Mouse (Mus musculus) forebrain, embryonic 11.5 days (tissue): Measurements from ENCODE around the gene Kcnmb1. TPM values are rescaled to one million over a fixed set of nuclear protein-coding genes. Genes with fewer than 3 reads are reported as not detected.

Experiments
- ATAC-seq: fragments of 200-750 bp; cut with Nextera tagmentation; replicated peaks from 2 replicates; pipeline ENCODE4 v1.8.0; 2017; ENCODE audit warnings: moderate TSS enrichment; ENCODE audit not compliant: low FRiP score
- DNase-seq: peaks from one replicate; pipeline ENCODE4 v3.0.0-alpha.2; 2017; ENCODE audit warnings: low spot score
- H3K27ac ChIP-seq: fragments of 300-500 bp; sonication (generic); 2 replicates; pipeline ENCODE4 v1.5.1; 2014; ENCODE audit warnings: low read depth, low read length
- H3K27me3 ChIP-seq: fragments of 300-500 bp; sonication (generic); 2 replicates; pipeline ENCODE4 v1.6.1; 2014; ENCODE audit warnings: mild to moderate bottlenecking, low read length, mixed read lengths; ENCODE audit not compliant: control insufficient read depth, insufficient read depth
- H3K36me3 ChIP-seq: fragments of 300-500 bp; sonication (generic); 2 replicates; pipeline ENCODE4 v1.6.1; 2014; ENCODE audit warnings: mild to moderate bottlenecking, low read length, moderate library complexity, mixed read lengths; ENCODE audit not compliant: control insufficient read depth, insufficient read depth
- H3K4me1 ChIP-seq: fragments of 300-500 bp; sonication (generic); replicated peaks from 2 replicates; pipeline ENCODE4 v1.6.1; 2014; ENCODE audit warnings: low read length, mixed read lengths; ENCODE audit not compliant: control insufficient read depth, insufficient read depth
- H3K4me2 ChIP-seq: fragments of 300-500 bp; sonication (generic); 2 replicates; pipeline ENCODE4 v1.6.1; 2014; ENCODE audit warnings: low read depth, mild to moderate bottlenecking, low read length, moderate library complexity, mixed read lengths; ENCODE audit not compliant: severe bottlenecking
- H3K4me3 ChIP-seq: fragments of 300-500 bp; sonication (generic); 2 replicates; pipeline ENCODE4 v1.5.1; 2014; ENCODE audit warnings: low read depth, low read length
- H3K9ac ChIP-seq: fragments of 300-500 bp; sonication (generic); 2 replicates; pipeline ENCODE4 v1.6.1; 2014; ENCODE audit warnings: low read length
- H3K9me3 ChIP-seq: fragments of 300-500 bp; sonication (generic); 2 replicates; pipeline ENCODE4 v1.6.1; 2016; ENCODE audit warnings: low read length, mixed read lengths; ENCODE audit not compliant: control insufficient read depth
- WGBS: fragments of 180-500 bp; shearing (Covaris S2); extraction: QIAGEN DNeasy Blood & Tissue Kit; methylation state at CpG from one replicate; pipeline ENCODE4 v1.1.7; 2014; 5-methylcytosine and 5-hydroxymethylcytosine counted together
- polyA plus RNA-seq: library from polyadenylated mRNA; unstranded; fragments of >200 nt; fragmentation: Nextera tagmentation; extraction: Ambion mirVana; gene quantifications from 2 replicates; pipeline ENCODE4 v1.2.1, GENCODE M21; 2014

Kcnmb1 gene
- 0.05 TPM in 1 of 2 replicates, not detected in the other for polyA plus RNA-seq

GRCm38 (mm10) chr11:33962688-33963407, at the start of gene Kcnmb1:
Gene Kcnmb1 (plus strand): TSS chr11:33963013.
- Histone ChIP-seq H3K27me3 (no peaks in the 10 kb centered on the region), H3K4me3 (no peak within 1 kb of the TSS), H3K4me2 (no peak within 1 kb of the TSS), H3K4me1 (no peaks in the 10 kb centered on the region), H3K36me3 (no peaks in the 10 kb centered on the region), H3K9me3 (no peaks in the 10 kb centered on the region), H3K27ac (no peak within 1 kb of the TSS), H3K9ac (no peak within 1 kb of the TSS)
- DNase-seq (no peak), ATAC-seq (no peak)
- 57% methylated on average over 6 of the region's 6 CpGs for WGBS

- Histone ChIP-seq H3K4me3 (no peak overlapping the region), H3K27ac (no peak overlapping the region), H3K27me3 (no peaks in the 10 kb centered on the region), H3K36me3 (no peaks in the 10 kb centered on the region), H3K4me2 (no peak overlapping the region), H3K9me3 (no peaks in the 10 kb centered on the region), H3K4me1 (0 out of 2 replicates have a peak, but pooled peaks cover 2% of the 10 kb centered on the region), H3K9ac (no peak overlapping the region)
- WGBS, result 83% methylated on average over 7 of the region's 7 CpGs
- DNase-seq, result no peak
- no peak for ATAC-seq
These were observed 49.8 kb upstream of the Kcnmb1 start for GRCm38 (mm10) chr11:33913061-33913460.

- Histone ChIP-seq H3K9me3 (no peaks in the 10 kb centered on the region), H3K4me3 (no peak overlapping the region), H3K9ac (no peak overlapping the region), H3K27ac (no peak overlapping the region), H3K4me2 (no peak overlapping the region), H3K4me1 (peaks cover 2% of the 10 kb centered on the region; the same call in 1 of the 2 replicates), H3K27me3 (no peaks in the 10 kb centered on the region), H3K36me3 (no peaks in the 10 kb centered on the region)
- DNase-seq, result no peak
- no peak for ATAC-seq
- 63% methylated on average over 12 of the region's 12 CpGs for WGBS
These were observed 48.6 kb upstream of the Kcnmb1 start for GRCm38 (mm10) chr11:33914216-33914615.

- Histone ChIP-seq H3K27me3 (no peaks in the 10 kb centered on the region), H3K9ac (no peak overlapping the region), H3K27ac (no peak overlapping the region), H3K4me2 (no peak overlapping the region), H3K4me1 (no peaks in the 10 kb centered on the region; the same call in 1 of the 2 replicates), H3K36me3 (no peaks in the 10 kb centered on the region), H3K4me3 (no peak overlapping the region), H3K9me3 (no peaks in the 10 kb centered on the region)
- DNase-seq, result peak; percentile 86
- peak; percentile 64; the same call in 1 of the 2 replicates for ATAC-seq
- WGBS, result 26% methylated on average over 6 of the region's 6 CpGs
These were observed 45.2 kb upstream of the Kcnmb1 start for GRCm38 (mm10) chr11:33917574-33917973.

GRCm38 (mm10) chr11:33918424-33918823, 44.4 kb upstream of the Kcnmb1 start:
- no peak overlapping the region for H3K4me2 ChIP-seq
- H3K27me3 ChIP-seq, result no peaks in the 10 kb centered on the region
- ATAC-seq (no peak), DNase-seq (no peak)
- WGBS, result 34% methylated on average over 2 of the region's 2 CpGs
- H3K27ac ChIP-seq, result no peak overlapping the region
- H3K9me3 ChIP-seq, result no peaks in the 10 kb centered on the region
- no peak overlapping the region for H3K4me3 ChIP-seq
- H3K9ac ChIP-seq, result no peak overlapping the region
- no peaks in the 10 kb centered on the region for H3K36me3 ChIP-seq
- H3K4me1 ChIP-seq, result no peaks in the 10 kb centered on the region; the same call in 1 of the 2 replicates

- no peak overlapping the region for H3K4me3 ChIP-seq
- no peak for DNase-seq
- no peak overlapping the region for H3K4me2 ChIP-seq
These were observed 43.0 kb upstream of the Kcnmb1 start for GRCm38 (mm10) chr11:33919826-33920225.

GRCm38 (mm10) chr11:33921451-33921850, 41.4 kb upstream of the Kcnmb1 start:
- Histone ChIP-seq H3K4me1 (no peaks in the 10 kb centered on the region; the same call in 1 of the 2 replicates), H3K27ac (no peak overlapping the region), H3K4me2 (no peak overlapping the region), H3K36me3 (no peaks in the 10 kb centered on the region), H3K4me3 (no peak overlapping the region), H3K9me3 (no peaks in the 10 kb centered on the region), H3K9ac (no peak overlapping the region), H3K27me3 (no peaks in the 10 kb centered on the region)
- DNase-seq (no peak), ATAC-seq (no peak)
- WGBS, result 72% methylated on average over 13 of the region's 13 CpGs

More at GRCm38 (mm10) chr11:33919826-33920225, 43.0 kb upstream of the Kcnmb1 start:
- no peak for ATAC-seq
- H3K9ac ChIP-seq, result no peak overlapping the region
- 84% methylated on average over 7 of the region's 7 CpGs for WGBS
- no peaks in the 10 kb centered on the region for H3K9me3 ChIP-seq
- no peaks in the 10 kb centered on the region; the same call in 1 of the 2 replicates for H3K4me1 ChIP-seq
- H3K27me3 ChIP-seq, result no peaks in the 10 kb centered on the region
- no peaks in the 10 kb centered on the region for H3K36me3 ChIP-seq
- H3K27ac ChIP-seq, result no peak overlapping the region

- H3K4me3 ChIP-seq, result no peak overlapping the region
- DNase-seq, result no peak
- ATAC-seq, result no peak
- H3K9me3 ChIP-seq, result no peaks in the 10 kb centered on the region
- H3K4me1 ChIP-seq, result no peaks in the 10 kb centered on the region; the same call in 1 of the 2 replicates
- H3K9ac ChIP-seq, result no peak overlapping the region
- no peaks in the 10 kb centered on the region for H3K36me3 ChIP-seq
- H3K27me3 ChIP-seq, result no peaks in the 10 kb centered on the region
- WGBS, result 73% methylated on average over 3 of the region's 3 CpGs
- H3K4me2 ChIP-seq, result no peak overlapping the region
- H3K27ac ChIP-seq, result no peak overlapping the region
These were observed 39.8 kb upstream of the Kcnmb1 start for GRCm38 (mm10) chr11:33923031-33923430.

GRCm38 (mm10) chr11:33925778-33926177, 37.0 kb upstream of the Kcnmb1 start:
- Histone ChIP-seq H3K27ac (no peak overlapping the region), H3K36me3 (no peaks in the 10 kb centered on the region), H3K9ac (no peak overlapping the region), H3K4me3 (no peak overlapping the region), H3K27me3 (no peaks in the 10 kb centered on the region), H3K4me2 (no peak overlapping the region), H3K9me3 (no peaks in the 10 kb centered on the region), H3K4me1 (no peaks in the 10 kb centered on the region)
- WGBS, result 84% methylated on average over 8 of the region's 8 CpGs
- DNase-seq (no peak), ATAC-seq (no peak)
